Mouse (Mus musculus) neural tube, embryonic 13.5 days (tissue): Measurements from ENCODE around the gene Dusp13. TPM values are rescaled to one million over a fixed set of nuclear protein-coding genes. Genes with fewer than 3 reads are reported as not detected.

Experiments
- ATAC-seq: fragments of 200-750 bp; cut with Nextera tagmentation; 2 replicates; pipeline ENCODE4 v1.8.0; 2017; ENCODE audit warnings: low read depth, mild to moderate bottlenecking, moderate TSS enrichment, moderate library complexity
- H3K27ac ChIP-seq: fragments of 300-500 bp; sonication (generic); replicated peaks from 2 replicates; pipeline ENCODE4 v1.5.1; 2015; ENCODE audit warnings: moderate library complexity, mild to moderate bottlenecking, inconsistent platforms
- H3K27me3 ChIP-seq: fragments of 300-500 bp; sonication (generic); 2 replicates; pipeline ENCODE4 v1.6.1; 2015; ENCODE audit warnings: mild to moderate bottlenecking, inconsistent platforms
- H3K36me3 ChIP-seq: fragments of 300-500 bp; sonication (generic); 2 replicates; pipeline ENCODE4 v1.6.1; 2015; ENCODE audit warnings: mild to moderate bottlenecking, inconsistent platforms
- H3K4me1 ChIP-seq: fragments of 300-500 bp; sonication (generic); replicated peaks from 2 replicates; pipeline ENCODE4 v1.6.1; 2015; ENCODE audit warnings: inconsistent platforms
- H3K4me2 ChIP-seq: fragments of 300-500 bp; sonication (generic); 2 replicates; pipeline ENCODE4 v1.6.1; 2015; ENCODE audit warnings: inconsistent platforms, mild to moderate bottlenecking, moderate library complexity
- H3K4me3 ChIP-seq: fragments of 300-500 bp; sonication (generic); 2 replicates; pipeline ENCODE4 v1.5.1; 2015; ENCODE audit warnings: mild to moderate bottlenecking, inconsistent platforms
- H3K9ac ChIP-seq: fragments of 300-500 bp; sonication (generic); 2 replicates; pipeline ENCODE4 v1.6.1; 2015; ENCODE audit warnings: moderate library complexity, mild to moderate bottlenecking, inconsistent platforms
- H3K9me3 ChIP-seq: fragments of 300-500 bp; sonication (generic); 2 replicates; pipeline ENCODE4 v1.6.1; 2016; ENCODE audit warnings: inconsistent platforms
- WGBS: fragments of 180-500 bp; shearing (Covaris S2); methylation state at CpG from one replicate; pipeline ENCODE4 v1.1.7; 2015; 5-methylcytosine and 5-hydroxymethylcytosine counted together
- polyA plus RNA-seq: library from polyadenylated mRNA; unstranded; fragments of >200 nt; fragmentation: Nextera tagmentation; extraction: Ambion mirVana; gene quantifications from 2 replicates; pipeline ENCODE4 v1.2.1, GENCODE M21; 2015

Gene Dusp13
- not detected in 2 replicates for polyA plus RNA-seq

- Histone ChIP-seq H3K4me2 (peak within 1 kb of the TSS; percentile 64), H3K27ac (peak within 1 kb of the TSS; percentile 87), H3K27me3 (no peaks in the 10 kb centered on the region), H3K4me3 (peak within 1 kb of the TSS; percentile 78), H3K9ac (peak within 1 kb of the TSS; percentile 92), H3K4me1 (peaks cover 22% of the 10 kb centered on the region), H3K36me3 (no peaks in the 10 kb centered on the region), H3K9me3 (no peaks in the 10 kb centered on the region)
- peak; percentile 79 for ATAC-seq
- WGBS, result under 1% methylated on average over 26 of the region's 26 CpGs
Observed at GRCm38 (mm10) chr14:21750881-21751542, at the start of gene Dusp13. Gene Dusp13, minus strand, starts transcription at chr14:21751181.

- H3K27ac ChIP-seq, result no peak overlapping the region
- no peaks in the 10 kb centered on the region for H3K27me3 ChIP-seq
- 96% methylated on average over 4 of the region's 4 CpGs for WGBS
- H3K4me2 ChIP-seq, result no peak overlapping the region
- H3K36me3 ChIP-seq, result peaks cover 10% of the 10 kb centered on the region
- ATAC-seq, result no peak
- H3K9me3 ChIP-seq, result no peaks in the 10 kb centered on the region
- no peaks in the 10 kb centered on the region for H3K4me1 ChIP-seq
- no peak overlapping the region for H3K4me3 ChIP-seq
- no peak overlapping the region for H3K9ac ChIP-seq
Observed at GRCm38 (mm10) chr14:21800641-21801040, 49.7 kb upstream of the Dusp13 start.

GRCm38 (mm10) chr14:21792250-21792649, 41.3 kb upstream of the Dusp13 start:
- Histone ChIP-seq H3K4me2 (no peak overlapping the region), H3K27me3 (no peaks in the 10 kb centered on the region), H3K27ac (no peak overlapping the region), H3K9ac (no peak overlapping the region), H3K4me3 (no peak overlapping the region), H3K36me3 (peaks cover 34% of the 10 kb centered on the region), H3K4me1 (no peaks in the 10 kb centered on the region), H3K9me3 (no peaks in the 10 kb centered on the region)
- no peak for ATAC-seq
- WGBS, result 93% methylated on average over 6 of the region's 6 CpGs

- peaks cover 36% of the 10 kb centered on the region for H3K36me3 ChIP-seq
- H3K27ac ChIP-seq, result no peak overlapping the region
- H3K9ac ChIP-seq, result no peak overlapping the region
- no peaks in the 10 kb centered on the region for H3K9me3 ChIP-seq
- WGBS, result 94% methylated on average over 4 of the region's 4 CpGs
- H3K27me3 ChIP-seq, result no peaks in the 10 kb centered on the region
- H3K4me1 ChIP-seq, result no peaks in the 10 kb centered on the region
- no peak overlapping the region for H3K4me3 ChIP-seq
- no peak overlapping the region for H3K4me2 ChIP-seq
- ATAC-seq, result no peak
Observed at GRCm38 (mm10) chr14:21791722-21792121, 40.7 kb upstream of the Dusp13 start.

DNA sequence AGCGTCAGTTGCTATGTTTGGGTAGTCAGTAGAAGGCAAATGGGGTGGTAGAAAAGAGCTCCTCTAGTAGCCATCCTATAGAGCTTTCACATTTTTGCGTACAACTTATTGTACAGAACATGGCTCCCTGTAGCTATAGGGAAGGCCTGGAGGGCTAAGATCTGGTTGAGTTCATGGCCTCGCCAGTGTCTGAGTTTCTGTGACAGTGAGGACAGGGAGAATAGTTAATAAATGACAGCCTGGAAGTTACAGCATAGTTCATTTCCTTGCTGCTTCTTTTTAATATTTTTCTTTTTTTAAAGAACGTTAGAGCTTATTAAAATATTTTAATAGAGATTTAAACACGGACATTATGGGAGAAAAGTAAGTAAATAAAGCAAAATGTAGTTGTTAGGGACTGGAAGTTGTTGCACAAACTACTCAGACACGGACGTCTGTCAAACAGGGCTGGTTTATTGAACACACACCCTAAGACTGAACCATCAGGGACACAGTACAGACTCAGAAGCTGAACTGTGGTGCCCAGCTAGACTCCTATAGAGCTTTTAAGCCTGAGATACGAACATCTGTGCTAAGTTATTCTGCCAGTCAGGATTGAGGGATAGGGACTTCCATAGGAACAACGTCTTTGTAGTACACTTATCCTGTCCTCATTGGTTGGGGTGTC, 39.7 kb upstream of the Dusp13 start:
- Histone ChIP-seq H3K4me1 (no peaks in the 10 kb centered on the region), H3K36me3 (peaks cover 41% of the 10 kb centered on the region), H3K4me3 (no peak overlapping the region), H3K27ac (no peak overlapping the region), H3K9me3 (no peaks in the 10 kb centered on the region), H3K9ac (no peak overlapping the region), H3K27me3 (no peaks in the 10 kb centered on the region), H3K4me2 (no peak overlapping the region)
- WGBS, result 94% methylated on average over 9 of the region's 9 CpGs
- ATAC-seq, result no peak

DNA sequence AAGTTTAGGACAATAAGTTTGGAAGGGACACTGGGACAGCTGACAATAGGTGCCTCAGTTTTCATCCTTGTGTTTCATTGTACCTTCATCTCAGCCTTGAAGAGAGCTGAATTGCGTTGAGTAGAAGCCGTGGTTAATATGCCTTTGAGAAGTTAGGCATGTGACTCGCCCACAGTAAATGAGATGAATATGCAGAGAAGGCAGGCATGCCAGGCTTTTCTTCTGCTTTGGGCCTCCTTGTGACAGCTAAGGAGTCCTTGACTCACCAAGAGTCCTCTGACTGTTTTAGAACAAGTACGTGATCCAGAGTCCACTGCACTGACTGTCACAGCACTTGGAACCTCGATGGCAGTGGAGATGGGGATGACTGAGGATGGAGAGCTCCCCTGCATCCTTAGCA, 37.1 kb upstream of the Dusp13 start:
- H3K9me3 ChIP-seq, result no peaks in the 10 kb centered on the region
- H3K27ac ChIP-seq, result no peak overlapping the region
- no peak overlapping the region for H3K9ac ChIP-seq
- 88% methylated on average over 5 of the region's 5 CpGs for WGBS
- ATAC-seq, result no peak
- H3K27me3 ChIP-seq, result no peaks in the 10 kb centered on the region
- no peaks in the 10 kb centered on the region for H3K4me1 ChIP-seq
- H3K4me2 ChIP-seq, result no peak overlapping the region
- H3K4me3 ChIP-seq, result no peak overlapping the region
- peaks cover 44% of the 10 kb centered on the region for H3K36me3 ChIP-seq

- H3K4me2 ChIP-seq, result no peak overlapping the region
- H3K9ac ChIP-seq, result no peak overlapping the region
- ATAC-seq, result no peak
- no peak overlapping the region for H3K27ac ChIP-seq
- WGBS, result 87% methylated on average over 3 of the region's 3 CpGs
- peaks cover 37% of the 10 kb centered on the region for H3K36me3 ChIP-seq
- H3K4me1 ChIP-seq, result no peaks in the 10 kb centered on the region
- no peaks in the 10 kb centered on the region for H3K9me3 ChIP-seq
- H3K27me3 ChIP-seq, result no peaks in the 10 kb centered on the region
- H3K4me3 ChIP-seq, result no peak overlapping the region
Observed at GRCm38 (mm10) chr14:21787374-21787773, 36.4 kb upstream of the Dusp13 start.

DNA sequence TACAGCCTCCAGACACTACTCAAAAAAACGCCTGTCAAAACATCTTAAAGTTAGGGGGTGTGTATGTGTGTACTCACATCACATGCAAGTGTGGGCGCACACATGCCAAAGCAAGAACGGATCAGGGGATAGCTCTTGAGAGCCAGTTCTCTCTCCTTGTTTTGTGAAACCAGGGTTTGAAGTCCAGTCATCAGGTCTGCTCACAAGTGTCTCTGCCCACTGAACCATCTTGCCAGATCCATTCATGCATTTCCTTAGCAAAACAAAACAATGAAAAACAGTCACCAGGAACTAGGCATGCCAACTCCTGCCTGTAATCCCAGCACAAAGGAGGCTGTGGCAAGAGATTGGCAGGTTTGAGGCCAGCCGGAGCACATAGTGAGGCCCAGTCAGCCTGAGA, 35.5 kb upstream of the Dusp13 start:
- Histone ChIP-seq H3K27ac (no peak overlapping the region), H3K4me3 (no peak overlapping the region), H3K9ac (no peak overlapping the region), H3K4me2 (no peak overlapping the region), H3K4me1 (no peaks in the 10 kb centered on the region), H3K9me3 (no peaks in the 10 kb centered on the region), H3K27me3 (no peaks in the 10 kb centered on the region), H3K36me3 (peaks cover 35% of the 10 kb centered on the region)
- 91% methylated on average over 4 of the region's 4 CpGs for WGBS
- no peak for ATAC-seq

DNA sequence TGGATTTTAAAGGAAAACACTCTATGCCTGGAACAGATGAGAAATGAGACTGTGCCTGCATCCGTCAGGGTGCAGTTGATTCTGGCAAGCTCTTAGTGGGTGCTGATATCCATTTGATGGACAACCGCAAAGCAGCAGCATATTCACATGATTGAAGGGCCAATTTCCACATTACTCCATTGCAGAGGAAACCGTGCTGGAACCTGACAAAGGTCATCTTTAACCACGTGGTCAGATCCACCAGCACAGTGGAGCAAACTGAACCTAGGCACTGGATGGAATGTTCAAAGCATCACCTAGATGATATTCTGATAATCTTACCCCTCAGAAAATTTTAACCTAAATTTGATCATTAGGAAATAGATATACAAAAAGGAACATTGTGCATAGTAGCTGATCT, 25.2 kb upstream of the Dusp13 start:
- 93% methylated on average over 4 of the region's 4 CpGs for WGBS
- Histone ChIP-seq H3K27ac (no peak overlapping the region), H3K9ac (no peak overlapping the region), H3K4me1 (no peaks in the 10 kb centered on the region), H3K36me3 (peaks cover 38% of the 10 kb centered on the region), H3K4me3 (no peak overlapping the region), H3K9me3 (no peaks in the 10 kb centered on the region), H3K4me2 (no peak overlapping the region), H3K27me3 (no peaks in the 10 kb centered on the region)
- no peak for ATAC-seq

DNA sequence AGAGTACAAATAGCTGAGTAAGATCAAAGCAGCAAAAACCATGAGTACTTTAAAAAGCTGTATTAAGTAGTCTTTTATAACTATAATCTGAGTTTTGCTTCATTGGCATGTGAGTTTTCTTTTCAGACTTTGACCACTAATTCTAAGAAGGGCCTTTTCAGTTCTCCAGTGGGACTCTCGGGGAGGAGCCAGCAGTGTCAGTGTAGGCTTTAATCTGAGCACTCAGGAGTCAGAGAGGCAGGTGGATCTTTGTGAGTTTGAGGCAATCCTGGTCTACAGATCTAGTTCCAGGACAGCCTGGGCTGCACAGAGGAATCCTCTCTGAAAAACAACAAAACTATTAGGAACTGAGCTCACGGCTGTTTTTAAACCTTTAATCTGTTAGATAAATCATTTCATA, 23.0 kb upstream of the Dusp13 start:
- ATAC-seq, result no peak
- Histone ChIP-seq H3K9me3 (no peaks in the 10 kb centered on the region), H3K4me1 (0 out of 2 replicates have a peak, but pooled peaks cover 5% of the 10 kb centered on the region), H3K36me3 (peaks cover 21% of the 10 kb centered on the region), H3K9ac (no peak overlapping the region), H3K4me2 (no peak overlapping the region), H3K27me3 (no peaks in the 10 kb centered on the region), H3K27ac (no peak overlapping the region), H3K4me3 (no peak overlapping the region)
- WGBS, result 78% methylated on average over 2 of the region's 2 CpGs

DNA sequence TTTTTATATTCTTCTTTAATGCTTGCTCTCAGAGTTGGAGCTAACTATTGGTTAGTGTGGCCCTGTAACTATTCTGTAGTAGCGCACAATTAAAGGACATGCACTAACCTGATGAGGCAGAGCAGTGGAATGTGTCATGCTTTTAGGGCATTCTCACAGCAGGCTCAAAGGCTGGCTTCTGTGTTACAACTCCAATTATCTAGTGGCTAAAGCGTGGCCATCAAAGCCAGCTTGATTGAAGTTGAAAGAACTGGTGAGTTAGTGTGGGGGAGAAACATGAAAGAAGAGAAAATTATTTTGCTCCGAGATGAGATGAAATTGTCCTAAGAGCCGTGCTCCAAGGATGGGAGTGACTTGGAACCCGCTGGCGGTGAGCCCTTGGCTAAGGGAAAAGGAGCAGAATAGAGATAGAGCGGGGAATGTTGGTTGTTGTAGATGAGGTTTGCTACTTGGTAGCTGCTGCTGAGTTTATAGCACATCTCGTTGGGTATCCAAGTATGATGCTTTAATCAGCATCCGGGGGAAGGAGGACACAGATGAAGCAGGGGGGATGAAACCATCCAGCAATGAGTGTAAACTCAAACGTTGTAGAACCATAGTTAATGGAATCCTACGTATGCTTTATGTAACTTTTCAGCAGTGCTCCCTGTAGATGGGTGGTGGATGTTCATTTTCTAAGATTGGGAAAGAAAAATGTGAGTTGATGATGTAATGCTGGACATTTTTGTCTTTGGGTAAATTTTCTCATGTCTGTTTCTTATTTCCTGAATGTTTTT, 21.7 kb upstream of the Dusp13 start:
- peaks cover 17% of the 10 kb centered on the region for H3K36me3 ChIP-seq
- ATAC-seq, result no peak
- no peak overlapping the region for H3K4me3 ChIP-seq
- 71% methylated on average over 11 of the region's 11 CpGs for WGBS
- no peaks in the 10 kb centered on the region for H3K27me3 ChIP-seq
- no peak overlapping the region for H3K27ac ChIP-seq
- H3K4me1 ChIP-seq, result peaks cover 15% of the 10 kb centered on the region
- no peaks in the 10 kb centered on the region for H3K9me3 ChIP-seq
- no peak overlapping the region for H3K4me2 ChIP-seq
- no peak overlapping the region for H3K9ac ChIP-seq

GRCm38 (mm10) chr14:21766398-21766958, 15.5 kb upstream of the Dusp13 start:
- Histone ChIP-seq H3K4me2 (no peak overlapping the region), H3K27me3 (no peaks in the 10 kb centered on the region), H3K36me3 (no peaks in the 10 kb centered on the region), H3K4me3 (no peak overlapping the region), H3K9me3 (no peaks in the 10 kb centered on the region), H3K27ac (no peak overlapping the region), H3K9ac (no peak overlapping the region), H3K4me1 (peaks cover 28% of the 10 kb centered on the region)
- 84% methylated on average over 6 of the region's 6 CpGs for WGBS
- no peak for ATAC-seq
